Mouse (Mus musculus) cerebellum, postnatal 10 days (tissue): ENCODE results near the gene Ppara.

ENCODE experiments used
- DNase-seq, 2 experiments: peaks; one replicate each; pipeline ENCODE4 v3.0.0; 2021; ENCODE audit warnings: mixed read lengths in 2 of 2

The Ppara gene

DNA sequence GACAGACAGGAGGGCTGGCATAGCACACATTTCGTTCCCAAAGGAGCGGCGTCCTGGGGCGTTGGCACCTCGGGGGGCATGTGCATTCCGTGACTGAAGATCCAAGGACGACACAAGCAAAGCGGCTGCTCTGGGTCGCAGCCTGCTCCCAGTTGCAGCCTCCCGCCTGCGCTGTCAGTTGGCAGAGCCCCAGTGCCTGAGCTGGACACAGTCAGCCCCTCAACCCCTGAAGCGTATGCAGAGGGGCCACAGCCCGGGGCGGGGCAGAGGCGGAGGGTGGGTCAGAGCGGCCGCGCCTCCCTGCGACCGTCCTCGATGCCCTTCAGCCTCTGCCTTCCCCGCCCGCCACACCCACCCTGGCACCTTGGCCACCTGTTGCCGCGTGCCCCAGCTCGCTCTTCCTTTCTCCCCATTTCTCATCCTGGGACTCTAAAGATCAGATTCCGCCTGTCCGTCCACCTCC is at the start of gene Ppara:
Gene Ppara, plus strand, starts transcription at position 413 of the 463 bp plus-strand sequence.
- no peak for DNase-seq

GRCm38 (mm10) chr15:85686641-85687395 is 48.0 kb upstream of the Ppara start:
- DNase-seq = peak; percentile 86 to 89

- DNase-seq = peak; percentile 62 to 64
Measured at GRCm38 (mm10) chr15:85687630-85688410, 47.0 kb upstream of the Ppara start.

DNA sequence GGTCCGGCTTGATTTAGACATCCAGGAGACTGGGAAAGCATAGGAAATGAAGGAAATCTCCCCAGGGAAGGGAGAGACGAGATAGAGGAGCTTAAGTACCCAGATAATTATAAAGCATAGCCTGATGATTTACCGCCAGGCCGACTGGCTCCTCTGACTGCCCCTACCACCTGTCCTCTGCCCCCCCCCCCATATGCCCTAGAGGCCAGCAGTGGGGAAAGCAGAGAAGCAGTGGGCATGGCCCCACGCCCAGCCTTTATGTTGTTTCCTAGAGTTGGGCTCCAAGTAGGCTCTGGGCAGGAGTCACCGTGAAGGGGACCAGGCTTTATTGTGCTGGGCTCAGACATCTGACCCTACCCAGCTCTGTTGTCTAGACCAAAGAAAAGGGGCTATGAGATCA is 46.0 kb upstream of the Ppara start:
- peak; percentile 73 to 84 for DNase-seq

GRCm38 (mm10) chr15:85689523-85689922 is 45.3 kb upstream of the Ppara start:
- no peak for DNase-seq

GRCm38 (mm10) chr15:85690058-85690457 is 44.7 kb upstream of the Ppara start:
- DNase-seq = peak; percentile 84 to 90

- DNase-seq = peak in 1 of 2 experiments; percentile 57
Measured at GRCm38 (mm10) chr15:85690875-85691274, 43.9 kb upstream of the Ppara start.

- no peak for DNase-seq
Measured at GRCm38 (mm10) chr15:85693115-85693514, 41.7 kb upstream of the Ppara start.

- no peak for DNase-seq
Measured at GRCm38 (mm10) chr15:85693819-85694218, 41.0 kb upstream of the Ppara start.

- peak in 1 of 2 experiments; percentile 57 for DNase-seq
Measured at GRCm38 (mm10) chr15:85694379-85694778, 40.4 kb upstream of the Ppara start.

DNA sequence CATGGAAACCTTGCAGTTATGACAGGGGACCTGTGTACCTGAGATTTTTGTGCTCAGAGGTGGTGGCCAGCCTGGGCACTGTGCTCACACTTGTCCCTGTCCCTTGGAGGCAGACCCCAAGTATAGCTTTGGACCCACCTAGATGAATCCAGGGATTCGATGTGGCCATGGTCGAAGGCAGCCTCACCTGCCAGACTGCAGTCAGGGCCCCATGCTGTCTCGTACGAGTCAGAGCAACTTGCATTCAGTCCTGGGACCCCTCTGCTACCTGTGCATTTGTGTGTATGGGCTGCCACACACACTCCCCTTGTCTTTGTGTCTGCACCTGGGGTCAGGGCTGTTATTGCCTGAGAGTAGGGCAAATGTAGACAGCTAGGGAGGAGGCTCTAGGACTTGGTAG is 39.5 kb upstream of the Ppara start:
- no peak for DNase-seq

GRCm38 (mm10) chr15:85698345-85699034 is 36.3 kb upstream of the Ppara start:
- peak in 1 of 2 experiments; percentile 31 for DNase-seq

GRCm38 (mm10) chr15:85699452-85699851 is 35.3 kb upstream of the Ppara start:
- peak; percentile 61 to 71 for DNase-seq

DNA sequence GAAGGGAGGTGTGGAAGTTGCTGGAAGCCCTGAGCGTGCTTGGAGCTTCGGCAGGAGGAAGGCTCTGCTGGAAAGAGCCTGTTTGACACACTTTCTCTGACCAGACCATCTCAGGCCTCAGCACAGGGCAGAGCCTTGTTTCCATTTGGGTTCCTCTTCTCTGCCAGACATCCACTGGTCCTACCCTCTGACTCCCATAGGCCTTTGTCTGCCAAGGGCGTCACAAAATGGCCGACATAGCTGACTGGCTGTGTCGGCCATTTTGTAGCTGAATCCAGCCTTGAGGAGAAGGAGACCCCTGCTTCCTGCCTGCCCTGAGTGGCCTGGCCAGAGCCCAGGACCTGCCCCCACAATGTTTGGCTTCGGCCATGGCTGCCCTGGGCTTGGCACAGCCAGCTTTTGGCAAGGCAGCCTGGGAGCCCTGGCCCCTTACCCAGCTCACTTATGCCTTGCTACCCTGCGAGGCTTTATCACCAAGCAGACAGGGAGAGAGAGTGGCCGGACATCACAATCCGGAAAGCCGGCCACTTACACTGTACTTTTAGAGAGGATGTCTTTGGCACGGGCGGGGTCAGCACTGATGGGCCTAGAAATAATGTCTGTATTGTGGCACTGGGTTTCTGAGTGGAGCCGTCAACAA is 34.8 kb upstream of the Ppara start:
- DNase-seq = peak; percentile 88 to 95

- peak; percentile 45 to 53 for DNase-seq
Measured at GRCm38 (mm10) chr15:85700716-85701115, 34.1 kb upstream of the Ppara start.

DNA sequence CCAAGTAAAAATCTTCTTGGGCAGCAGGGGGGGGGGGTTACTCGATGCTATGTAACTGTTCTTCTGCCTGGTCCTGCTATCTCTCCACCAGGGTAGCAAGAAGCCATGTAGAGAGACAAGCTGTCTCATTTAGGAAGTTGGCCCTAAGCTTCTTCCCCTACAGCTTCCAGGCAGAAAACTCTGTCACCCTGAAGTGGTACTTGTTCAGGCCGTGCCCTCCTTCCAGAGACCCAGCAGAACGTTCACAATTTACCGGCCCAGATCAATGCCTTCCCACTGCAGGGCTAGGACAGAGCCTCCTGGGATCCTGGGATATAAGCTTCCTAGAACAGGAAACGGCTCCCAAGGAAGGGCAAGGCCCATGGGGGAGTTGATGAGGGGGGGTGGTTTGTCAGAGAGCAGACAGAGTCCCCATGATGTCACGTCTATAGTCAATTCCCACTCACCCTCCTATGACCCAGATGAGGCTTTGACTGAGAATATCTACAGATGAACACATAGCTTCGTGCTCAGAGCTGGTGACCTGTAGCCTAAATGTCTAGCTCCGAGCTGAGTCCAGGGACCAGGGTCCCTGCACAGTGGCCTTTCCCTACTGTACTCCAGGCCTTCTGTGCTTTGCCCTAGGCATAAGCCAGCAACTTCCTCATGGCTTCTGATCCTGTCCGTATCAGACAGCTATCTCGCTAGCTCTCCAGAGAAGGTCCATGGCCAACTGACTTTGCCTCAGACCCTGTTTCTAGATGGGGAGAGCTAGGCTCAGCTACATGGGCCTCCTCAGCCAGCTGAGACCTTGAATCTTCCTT is 33.5 kb upstream of the Ppara start:
- peak in 1 of 2 experiments; percentile 42 for DNase-seq

- peak; percentile 91 to 95 for DNase-seq
Measured at GRCm38 (mm10) chr15:85702411-85702951, 32.3 kb upstream of the Ppara start.

DNA sequence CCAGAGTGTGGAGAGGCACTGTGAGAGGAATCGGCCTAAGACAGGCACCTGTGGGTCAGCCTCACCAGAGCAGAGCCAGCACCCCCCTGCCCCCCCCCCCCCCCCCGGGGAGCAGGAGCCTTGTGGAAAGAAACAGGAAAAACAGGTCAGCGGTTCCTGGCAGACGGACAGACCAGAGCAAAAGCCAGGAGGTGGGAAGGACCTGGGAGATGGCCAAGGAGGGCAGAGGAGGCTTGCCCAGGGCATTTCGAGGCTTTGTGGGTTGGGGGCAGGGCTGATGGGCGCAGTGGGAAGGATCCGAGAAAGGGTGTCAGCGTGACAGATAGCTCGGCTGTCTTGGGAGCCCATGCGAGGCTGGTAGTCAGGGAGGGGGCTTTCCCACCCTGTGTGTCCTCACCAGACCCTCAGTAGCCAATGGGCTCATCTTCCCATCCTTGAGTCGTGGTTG is 31.6 kb upstream of the Ppara start:
- DNase-seq = peak; percentile 90 to 91

- no peak for DNase-seq
Measured at GRCm38 (mm10) chr15:85703858-85704257, 30.9 kb upstream of the Ppara start.

GRCm38 (mm10) chr15:85704341-85705012 is 30.3 kb upstream of the Ppara start:
- peak; percentile 33 to 34 for DNase-seq
